Mouse (Mus musculus) heart, adult 2 months (tissue): ENCODE measurements around the gene Prkci. TPM values are rescaled to one million over a fixed set of nuclear protein-coding genes. Genes with fewer than 3 reads are reported as not detected.
A peak's percentile ranks its signal among the peaks of the same experiment; 100 is the strongest.

Experiments
- DNase-seq, 2 experiments: peaks; one replicate each; pipeline ENCODE4 v3.0.0; 2021
- H3K27ac ChIP-seq: fragments of 200-600 bp; 2 replicates; pipeline ENCODE4 v1.8.1; 2022
- H3K27me3 ChIP-seq: fragments of 200-500 bp; 2 replicates; pipeline ENCODE4 v1.6.1; 2012; ENCODE audit warnings: mild to moderate bottlenecking, low read length, inconsistent platforms, mixed read lengths; ENCODE audit not compliant: control insufficient read depth, insufficient read depth
- H3K36me3 ChIP-seq: fragments of 200-500 bp; 2 replicates; pipeline ENCODE4 v1.6.1; 2012; ENCODE audit warnings: low read length, inconsistent platforms; ENCODE audit not compliant: control insufficient read depth, insufficient read depth
- H3K4me1 ChIP-seq: fragments of 200-500 bp; 2 replicates; pipeline ENCODE4 v1.6.1; 2011; ENCODE audit warnings: low read length; ENCODE audit not compliant: control insufficient read depth, insufficient read depth
- H3K4me3 ChIP-seq: fragments of 200-600 bp; 2 replicates; pipeline ENCODE4 v1.8.1; 2022
- H3K79me2 ChIP-seq: fragments of 200-500 bp; replicated peaks from 2 replicates; pipeline ENCODE4 v1.6.1; 2012; ENCODE audit warnings: mild to moderate bottlenecking, inconsistent platforms, low read length, moderate library complexity, mixed read lengths; ENCODE audit not compliant: control insufficient read depth, insufficient read depth
- H3K9ac ChIP-seq: fragments of 200-500 bp; 2 replicates; pipeline ENCODE4 v1.6.1; 2012; ENCODE audit warnings: low read depth, mild to moderate bottlenecking, control low read depth, inconsistent platforms, low read length, mixed read lengths
- CTCF ChIP-seq: fragments of 200-600 bp; IDR thresholded peaks from 2 replicates; pipeline ENCODE4 v1.8.1; 2022; ENCODE audit warnings: antibody characterized with exemption, mild to moderate bottlenecking, moderate library complexity
- EP300 ChIP-seq: fragments of 200-500 bp; IDR thresholded peaks from 2 replicates; pipeline ENCODE4 v1.6.1; 2011; ENCODE audit warnings: low read depth, low read length, control low read depth; ENCODE audit not compliant: insufficient read depth
- POLR2A ChIP-seq: fragments of 200-500 bp; IDR thresholded peaks from 2 replicates; pipeline ENCODE4 v1.6.1; 2011; ENCODE audit warnings: mild to moderate bottlenecking, low read depth, low read length, control low read depth; ENCODE audit not compliant: insufficient read depth
- WGBS: fragments of 180-500 bp; shearing (Covaris S2); methylation state at CpG from one replicate; pipeline ENCODE4 v1.1.7; 2018; 5-methylcytosine and 5-hydroxymethylcytosine counted together
- intact Hi-C: fragments of 180-260 bp; cut with DNase I; formaldehyde crosslinking; loops from one replicate; pipeline ENCODE4 v1.15.1; 2025
- polyA plus RNA-seq: library from polyadenylated mRNA; depleted of rRNA; stranded (reverse); fragments of >200 nt; gene quantifications from 2 replicates; pipeline ENCODE4 v1.2.3, GENCODE M21; 2012
- total RNA-seq, 2 experiments: library from RNA; stranded (reverse); gene quantifications; 2 replicates each; pipeline ENCODE4 v1.2.3; 2021

Prkci gene
- total and polyA plus RNA-seq, 3 experiments = 6.4 to 13.7 (median 7.9) TPM

GRCm38 (mm10) chr3:31095179-31095490, 99.6 kb downstream of the Prkci start:
- Histone ChIP-seq H3K9ac (peak overlapping the region; percentile 92), H3K4me1 (peaks cover 11% of the 10 kb centered on the region), H3K27ac (peak overlapping the region; percentile 95), H3K79me2 (no peaks in the 10 kb centered on the region), H3K4me3 (peak overlapping the region; percentile 96), H3K27me3 (no peaks in the 10 kb centered on the region), H3K36me3 (peaks cover 27% of the 10 kb centered on the region)
- no peak for DNase-seq
- WGBS = under 1% methylated on average over 32 of the region's 39 CpGs
- intact Hi-C loops = loop anchor here (2.0 to 10.0 kb wide), 2 partner anchors 44 to 300 kb away; partner anchors contain the start of gene Sec62
- TF ChIP-seq POLR2A (no peak), CTCF (no peak), EP300 (no peak)

GRCm38 (mm10) chr3:31095491-31096154, 100.1 kb downstream of the Prkci start:
- H3K79me2 ChIP-seq = no peaks in the 10 kb centered on the region
- H3K27ac ChIP-seq = peak overlapping the region; percentile 95
- no peaks in the 10 kb centered on the region for H3K27me3 ChIP-seq
- H3K36me3 ChIP-seq = peaks cover 30% of the 10 kb centered on the region
- peak overlapping the region; percentile 92 for H3K9ac ChIP-seq
- 0 out of 2 replicates have a peak, but pooled peaks have one; percentile 8 for TF ChIP-seq EP300
- 0 out of 2 replicates have a peak, but pooled peaks have one; percentile 8 for TF ChIP-seq POLR2A
- no peak for TF ChIP-seq CTCF
- H3K4me1 ChIP-seq = peaks cover 10% of the 10 kb centered on the region
- H3K4me3 ChIP-seq = peak overlapping the region; percentile 96
- under 1% methylated on average over 33 of the region's 33 CpGs for WGBS
- peak; percentile 76 to 77 for DNase-seq
- intact Hi-C loops = loop anchor here (2.0 to 10.0 kb wide), 2 partner anchors 43 to 301 kb away; partner anchors contain the start of gene Sec62

GRCm38 (mm10) chr3:31096155-31097101, 100.9 kb downstream of the Prkci start:
- Histone ChIP-seq H3K9ac (peak overlapping the region; percentile 92), H3K36me3 (peaks cover 34% of the 10 kb centered on the region), H3K4me3 (peak overlapping the region; percentile 96), H3K27me3 (no peaks in the 10 kb centered on the region), H3K79me2 (no peaks in the 10 kb centered on the region), H3K4me1 (peaks cover 10% of the 10 kb centered on the region), H3K27ac (peak overlapping the region; percentile 95)
- no peak for DNase-seq
- 45% methylated on average over 10 of the region's 10 CpGs for WGBS
- TF ChIP-seq CTCF (no peak), EP300 (no peak), POLR2A (no peak)
- intact Hi-C loops = loop anchor here (10.0 kb wide), 1 partner anchor 302 kb away; the partner anchor contains the start of gene Sec62

- peaks cover 36% of the 10 kb centered on the region for H3K36me3 ChIP-seq
- peaks cover 12% of the 10 kb centered on the region for H3K4me1 ChIP-seq
- no peak overlapping the region for H3K9ac ChIP-seq
- no peak for DNase-seq
- no peaks in the 10 kb centered on the region for H3K27me3 ChIP-seq
- no peak overlapping the region for H3K4me3 ChIP-seq
- WGBS = 79% methylated on average over 13 of the region's 13 CpGs
- no peak overlapping the region for H3K27ac ChIP-seq
- H3K79me2 ChIP-seq = peaks cover 2% of the 10 kb centered on the region; the same call in 1 of the 2 replicates
- TF ChIP-seq CTCF (no peak), EP300 (no peak), POLR2A (no peak)
- intact Hi-C loops = loop anchor here (10.0 kb wide), 1 partner anchor 302 kb away; the partner anchor contains the start of gene Sec62
Measured at GRCm38 (mm10) chr3:31097102-31097720, 101.7 kb downstream of the Prkci start.

GRCm38 (mm10) chr3:31097976-31098375, 102.4 kb downstream of the Prkci start:
- H3K4me1 ChIP-seq = peaks cover 12% of the 10 kb centered on the region
- no peaks in the 10 kb centered on the region for H3K27me3 ChIP-seq
- no peak for TF ChIP-seq CTCF
- no peak for TF ChIP-seq EP300
- no peak for TF ChIP-seq POLR2A
- intact Hi-C loops = loop anchor here (10.0 kb wide), 1 partner anchor 303 kb away; the partner anchor contains the start of gene Sec62
- H3K9ac ChIP-seq = no peak overlapping the region
- 66% methylated on average over 11 of the region's 11 CpGs for WGBS
- peaks cover 36% of the 10 kb centered on the region for H3K36me3 ChIP-seq
- DNase-seq = peak in 1 of 2 experiments; percentile 16
- no peak overlapping the region for H3K27ac ChIP-seq
- H3K79me2 ChIP-seq = peaks cover 2% of the 10 kb centered on the region; the same call in 1 of the 2 replicates
- H3K4me3 ChIP-seq = no peak overlapping the region
